Mouse (Mus musculus): Measurements from ENCODE around the gene Gm10447.

Gene Gm10447

GRCm38 (mm10) chr11:53478383-53479170 lies 21.7 kb upstream of the Gm10447 start:
- DNase-seq (ENCODE audit: low spot score in 2 of 2): peak; percentile 14 to 19

GRCm38 (mm10) chr11:53477833-53478232 lies 20.9 kb upstream of the Gm10447 start:
- no peak for DNase-seq (ENCODE audit: low spot score in 2 of 2)

GRCm38 (mm10) chr11:53475620-53476019 lies 18.7 kb upstream of the Gm10447 start:
- no peak for DNase-seq (ENCODE audit: low spot score in 2 of 2)

GRCm38 (mm10) chr11:53472709-53473108 lies 15.8 kb upstream of the Gm10447 start:
- no peak for DNase-seq (ENCODE audit: low spot score in 2 of 2)

- peak; percentile 73 to 86 for DNase-seq (ENCODE audit: low spot score in 2 of 2)
These were observed 13.2 kb upstream of the Gm10447 start, which contains the start of gene Gm9837 for GRCm38 (mm10) chr11:53469968-53470695. Gene Gm9837, minus strand, starts transcription at chr11:53470479.

GRCm38 (mm10) chr11:53469294-53469967 lies 12.5 kb upstream of the Gm10447 start:
- no peak for DNase-seq (ENCODE audit: low spot score in 2 of 2)

- peak; percentile 15 to 28 for DNase-seq (ENCODE audit: low spot score in 2 of 2)
These were observed 9.5 kb upstream of the Gm10447 start for GRCm38 (mm10) chr11:53466231-53466971.

GRCm38 (mm10) chr11:53463551-53464424 lies 6.9 kb upstream of the Gm10447 start:
- DNase-seq (ENCODE audit: low spot score in 2 of 2): no peak

GRCm38 (mm10) chr11:53461727-53462126 lies 4.8 kb upstream of the Gm10447 start:
- no peak for DNase-seq (ENCODE audit: low spot score in 2 of 2)

- no peak for DNase-seq (ENCODE audit: low spot score in 2 of 2)
These were observed 3.3 kb upstream of the Gm10447 start for GRCm38 (mm10) chr11:53460192-53460591.

- DNase-seq (ENCODE audit: low spot score in 2 of 2): no peak
These were observed 2.1 kb upstream of the Gm10447 start for GRCm38 (mm10) chr11:53458996-53459395.

GRCm38 (mm10) chr11:53457372-53457954 lies 553 bp upstream of the Gm10447 start:
- no peak for DNase-seq (ENCODE audit: low spot score in 2 of 2)

- no peak for DNase-seq (ENCODE audit: low spot score in 2 of 2)
These were observed 3.9 kb downstream of the Gm10447 start for GRCm38 (mm10) chr11:53453031-53453430.

GRCm38 (mm10) chr11:53452396-53452795 lies 4.5 kb downstream of the Gm10447 start:
- no peak for DNase-seq (ENCODE audit: low spot score in 2 of 2)

- DNase-seq (ENCODE audit: low spot score in 2 of 2): no peak
These were observed 5.5 kb downstream of the Gm10447 start for GRCm38 (mm10) chr11:53451361-53451760.

- no peak for DNase-seq (ENCODE audit: low spot score in 2 of 2)
These were observed 6.7 kb downstream of the Gm10447 start for GRCm38 (mm10) chr11:53450070-53450705.

GRCm38 (mm10) chr11:53448529-53448928 lies 8.4 kb downstream of the Gm10447 start:
- DNase-seq (ENCODE audit: low spot score in 2 of 2): no peak

- DNase-seq (ENCODE audit: low spot score in 2 of 2): no peak
These were observed 8.9 kb downstream of the Gm10447 start for GRCm38 (mm10) chr11:53447996-53448395.

GRCm38 (mm10) chr11:53446183-53446582 lies 10.7 kb downstream of the Gm10447 start:
- no peak for DNase-seq (ENCODE audit: low spot score in 2 of 2)

GRCm38 (mm10) chr11:53445562-53445961 lies 11.3 kb downstream of the Gm10447 start:
- DNase-seq (ENCODE audit: low spot score in 2 of 2): no peak
